Mouse (Mus musculus): ENCODE data around the gene Eps15l1. TPM values are rescaled to one million over a fixed set of nuclear protein-coding genes. Genes with fewer than 3 reads are reported as not detected.

Eps15l1 gene
- polyA plus RNA-seq, 1 experiment from 2014 or later: 71.2 TPM

DNA sequence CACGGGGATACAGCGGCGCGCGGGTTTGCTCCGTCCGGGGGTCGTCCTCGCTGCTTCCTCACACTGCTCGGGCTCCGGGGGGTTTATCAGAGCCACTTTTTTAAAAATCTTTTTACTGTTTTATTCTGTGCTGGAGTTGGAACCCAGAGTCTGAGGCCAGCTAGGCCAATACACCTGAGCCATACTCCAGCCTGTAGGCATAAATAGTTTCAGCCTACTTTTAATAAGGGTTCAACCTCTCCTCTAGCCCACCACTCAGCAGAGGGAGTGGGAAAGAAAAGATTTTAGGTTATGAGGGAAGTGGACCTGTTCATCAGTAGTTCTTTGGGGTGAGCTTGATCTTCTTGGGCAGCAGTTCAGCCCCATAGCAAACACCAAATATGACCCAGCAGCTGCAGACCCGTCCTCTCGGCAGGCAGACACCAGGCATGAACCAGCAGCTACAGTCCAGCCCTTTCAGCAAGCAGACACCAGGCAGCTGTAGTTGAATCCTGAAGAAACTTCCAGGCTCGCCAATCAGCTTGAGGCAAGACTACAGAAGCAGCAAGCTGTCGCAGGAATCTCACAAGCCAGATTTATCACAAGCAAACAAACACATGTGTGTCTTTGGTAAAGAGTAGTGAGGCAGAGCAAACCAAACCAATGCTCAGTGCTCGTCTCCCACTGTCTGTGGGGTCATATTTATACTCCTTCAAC lies 115.9 kb downstream of the Eps15l1 start, which contains the start of gene Gm10282:
Gene Gm10282, minus strand, starts transcription at position 51 of the 696 bp plus-strand sequence.
- Histone ChIP-seq H3K27me3 (ENCODE audit: low read depth, poor library complexity, severe bottlenecking) (no peaks in the 10 kb centered on the region), H3K9me3 (replicated peaks) (no peaks in the 10 kb centered on the region), H3K36me3 (no peaks in the 10 kb centered on the region), H3K4me1 (no peaks in the 10 kb centered on the region), H3K27ac (replicated peaks) (no peak within 1 kb of the TSS), H3K4me3 (no peak within 1 kb of the TSS)
- no peak for DNase-seq (ENCODE audit: low spot score)
- 80% methylated on average over 16 of the region's 16 CpGs for whole genome bisulfite sequencing

DNA sequence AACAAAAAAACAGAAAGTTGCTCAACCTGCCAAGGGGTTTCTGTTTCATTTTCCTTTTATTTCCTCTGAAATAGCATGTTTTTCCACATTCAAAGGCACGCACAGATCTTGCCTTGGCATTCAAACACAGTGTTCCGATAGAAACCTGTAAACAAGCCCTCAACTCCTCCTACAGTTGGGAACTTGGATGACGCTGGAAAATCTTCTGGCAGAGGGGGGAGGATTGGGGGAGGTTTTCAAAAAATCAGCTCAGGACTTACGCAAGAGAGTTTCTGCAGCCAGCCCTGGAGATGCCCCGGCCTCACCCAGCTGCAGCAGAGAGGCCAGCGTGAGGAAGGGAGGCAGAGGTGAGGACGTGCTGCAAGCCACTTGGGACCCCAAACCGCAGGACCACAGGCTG lies 117.6 kb downstream of the Eps15l1 start:
- no peak for DNase-seq (ENCODE audit: low spot score)
- Histone ChIP-seq H3K27me3 (ENCODE audit: low read depth, poor library complexity, severe bottlenecking) (no peaks in the 10 kb centered on the region), H3K36me3 (no peaks in the 10 kb centered on the region), H3K27ac (replicated peaks) (no peak overlapping the region), H3K4me3 (no peak overlapping the region), H3K9me3 (replicated peaks) (no peaks in the 10 kb centered on the region), H3K4me1 (no peaks in the 10 kb centered on the region)
- 82% methylated on average over 8 of the region's 8 CpGs for WGBS

DNA sequence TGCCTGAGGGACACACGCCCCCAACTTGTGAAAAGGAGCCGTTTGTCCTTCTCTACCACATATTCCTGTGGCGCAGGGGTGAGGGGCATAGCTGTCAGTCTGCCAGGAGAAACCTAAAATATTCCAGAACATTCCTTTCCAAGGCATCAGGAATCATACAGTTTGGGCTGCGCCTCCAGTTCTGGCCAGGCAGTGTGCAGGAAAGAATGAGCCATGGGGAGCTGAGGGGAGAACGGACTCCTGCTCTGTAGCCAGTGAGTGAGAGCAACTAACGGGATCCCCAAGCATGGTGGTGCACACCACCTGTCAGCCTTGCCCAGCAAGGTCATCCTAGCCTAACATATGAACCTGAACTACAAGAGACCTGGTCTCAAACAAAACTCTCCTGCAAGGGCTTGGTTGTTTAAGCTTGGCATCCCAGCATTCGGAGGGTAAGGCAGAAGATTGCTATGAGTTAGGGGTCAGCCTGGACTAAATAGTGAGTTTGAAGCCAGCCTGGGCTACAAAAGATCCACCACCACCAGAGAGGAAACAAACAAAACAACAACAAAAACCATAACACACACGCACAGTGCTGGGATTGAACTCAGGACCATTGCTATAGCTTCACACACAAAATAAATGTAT lies 118.2 kb downstream of the Eps15l1 start:
- 82% methylated on average over 8 of the region's 8 CpGs for WGBS
- Histone ChIP-seq H3K4me1 (no peaks in the 10 kb centered on the region), H3K9me3 (replicated peaks) (no peaks in the 10 kb centered on the region), H3K36me3 (no peaks in the 10 kb centered on the region), H3K27me3 (ENCODE audit: low read depth, poor library complexity, severe bottlenecking) (no peaks in the 10 kb centered on the region), H3K27ac (replicated peaks) (no peak overlapping the region), H3K4me3 (no peak overlapping the region)
- no peak for DNase-seq (ENCODE audit: low spot score)

DNA sequence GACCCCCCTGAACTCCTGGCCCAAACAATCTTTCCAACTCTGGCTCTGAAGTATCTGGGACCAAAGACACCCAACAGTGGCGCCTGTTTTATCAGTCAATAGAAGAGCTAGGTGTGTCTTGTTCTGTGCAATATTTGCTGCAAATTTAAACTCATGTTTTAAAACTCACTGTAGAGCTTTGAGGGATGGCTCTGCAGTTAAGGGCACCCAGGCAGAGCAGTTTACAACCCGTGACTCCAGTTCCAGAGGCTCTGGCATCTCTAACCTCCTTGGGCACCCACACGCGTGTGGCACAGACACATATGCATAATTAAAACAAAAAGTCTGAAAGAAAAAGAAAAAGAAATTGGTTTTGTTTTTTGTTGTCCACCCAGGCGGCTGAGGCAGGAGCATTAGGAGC lies 119.8 kb downstream of the Eps15l1 start:
- H3K27ac ChIP-seq (replicated peaks): no peak overlapping the region
- no peaks in the 10 kb centered on the region for H3K9me3 ChIP-seq (replicated peaks)
- no peaks in the 10 kb centered on the region for H3K27me3 ChIP-seq (ENCODE audit: low read depth, poor library complexity, severe bottlenecking)
- H3K4me1 ChIP-seq: no peaks in the 10 kb centered on the region
- H3K36me3 ChIP-seq: no peaks in the 10 kb centered on the region
- DNase-seq (ENCODE audit: low spot score): no peak
- 84% methylated on average over 5 of the region's 5 CpGs for WGBS
- H3K4me3 ChIP-seq: no peak overlapping the region

DNA sequence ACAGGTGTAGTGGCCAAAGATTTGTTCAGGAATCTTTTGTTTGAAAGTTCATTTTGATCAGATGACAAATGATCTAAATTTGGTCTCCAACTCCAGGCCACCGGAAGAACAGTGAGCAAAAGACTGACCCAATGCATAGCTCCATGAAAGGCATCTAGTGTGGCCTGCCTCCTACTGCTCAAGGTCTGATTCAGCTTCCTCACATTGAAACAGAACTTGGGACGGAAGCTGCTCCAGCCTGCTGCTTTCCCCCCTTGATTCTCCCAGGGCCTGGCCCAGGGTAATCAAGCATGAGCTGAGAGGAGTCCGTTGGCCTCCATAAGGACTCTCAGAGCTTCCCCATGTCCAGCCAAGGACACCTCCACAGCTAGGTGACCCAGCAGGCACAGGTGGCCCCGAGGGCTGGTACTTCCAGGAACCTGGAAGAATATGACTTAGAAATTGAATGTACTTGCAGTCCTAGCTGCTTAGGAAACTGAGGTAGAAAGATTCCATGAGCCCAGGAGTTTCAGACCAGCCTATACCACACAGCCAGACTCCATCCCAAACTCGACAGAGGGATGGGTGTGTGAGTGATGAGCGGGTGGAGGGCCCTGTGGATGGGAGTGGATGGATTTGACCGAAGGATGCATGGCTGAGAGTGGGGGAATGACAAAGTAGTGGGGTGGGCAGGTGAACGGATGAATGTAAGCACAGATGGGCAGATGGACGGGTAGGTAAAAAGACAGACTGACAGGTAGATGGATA lies 120.4 kb downstream of the Eps15l1 start:
- H3K9me3 ChIP-seq (replicated peaks): no peaks in the 10 kb centered on the region
- no peaks in the 10 kb centered on the region for H3K36me3 ChIP-seq
- no peaks in the 10 kb centered on the region for H3K4me1 ChIP-seq
- no peak for DNase-seq (ENCODE audit: low spot score)
- H3K27me3 ChIP-seq (ENCODE audit: low read depth, poor library complexity, severe bottlenecking): no peaks in the 10 kb centered on the region
- H3K4me3 ChIP-seq: no peak overlapping the region
- WGBS: 82% methylated on average over 9 of the region's 9 CpGs
- H3K27ac ChIP-seq (replicated peaks): no peak overlapping the region

DNA sequence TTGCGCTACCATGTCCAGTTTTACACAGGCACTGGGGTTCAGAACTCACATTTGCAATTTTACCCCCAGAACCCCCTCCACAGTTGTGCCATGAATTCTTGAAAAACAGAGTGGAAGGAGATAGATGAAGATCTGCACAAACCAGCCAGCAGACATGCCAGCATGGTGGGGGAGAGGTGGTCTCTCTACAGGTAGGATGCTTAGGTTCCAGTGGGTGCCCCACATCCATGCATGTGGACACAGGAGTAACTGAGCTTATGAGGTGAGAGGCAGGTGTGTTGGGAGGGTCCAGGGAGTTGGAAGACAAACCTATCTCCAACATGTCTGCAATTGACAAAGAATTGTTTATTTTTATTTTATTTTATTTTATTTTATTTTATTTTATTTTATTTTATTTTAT lies 122.3 kb downstream of the Eps15l1 start:
- H3K4me3 ChIP-seq: no peak overlapping the region
- H3K36me3 ChIP-seq: no peaks in the 10 kb centered on the region
- H3K27me3 ChIP-seq (ENCODE audit: low read depth, poor library complexity, severe bottlenecking): no peaks in the 10 kb centered on the region
- H3K4me1 ChIP-seq: no peaks in the 10 kb centered on the region
- 84% methylated on average over 1 of the region's 1 CpGs for WGBS
- H3K9me3 ChIP-seq (replicated peaks): no peaks in the 10 kb centered on the region
- no peak overlapping the region for H3K27ac ChIP-seq (replicated peaks)
- no peak for DNase-seq (ENCODE audit: low spot score)

DNA sequence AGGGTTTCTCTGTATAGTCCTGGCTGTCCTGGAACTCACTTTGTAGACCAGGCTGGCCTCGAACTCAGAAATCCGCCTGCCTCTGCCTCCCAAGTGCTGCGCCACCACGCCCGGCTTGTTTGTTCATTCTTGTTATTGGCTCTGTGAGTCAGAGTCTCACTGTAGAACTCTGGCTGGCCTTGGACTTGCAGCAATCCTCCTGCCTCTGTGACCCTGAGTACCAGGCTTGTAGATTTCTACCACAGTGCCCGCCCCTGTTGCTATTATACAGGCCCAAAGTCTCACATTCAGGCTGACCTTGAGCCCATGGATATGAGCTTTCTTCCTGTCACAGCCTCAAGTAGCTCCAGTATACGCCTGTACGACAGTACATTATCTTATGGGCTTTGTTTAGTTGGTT lies 124.7 kb downstream of the Eps15l1 start:
- 84% methylated on average over 8 of the region's 8 CpGs for WGBS
- Histone ChIP-seq H3K4me3 (no peak overlapping the region), H3K9me3 (replicated peaks) (no peaks in the 10 kb centered on the region)

DNA sequence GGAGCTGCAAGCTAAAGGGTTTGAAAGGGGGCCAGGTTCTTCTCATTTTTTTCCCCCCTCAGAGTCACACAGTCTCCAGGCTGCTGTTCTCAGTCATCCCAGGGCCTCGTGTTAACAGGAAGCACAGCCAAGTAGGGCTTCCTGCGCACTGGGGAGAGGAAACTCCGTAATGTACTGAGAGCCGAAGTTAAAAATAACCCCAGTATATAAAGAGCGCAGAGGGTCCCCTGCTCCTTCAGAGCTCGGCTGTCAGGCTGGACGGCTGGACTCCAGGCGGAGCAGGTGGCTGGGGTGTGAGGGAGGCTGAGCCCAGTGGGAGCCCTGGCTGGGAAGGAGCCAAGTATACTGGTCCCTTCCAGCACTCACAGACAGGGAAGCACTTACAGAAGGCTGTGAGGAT lies 125.6 kb downstream of the Eps15l1 start:
- no peaks in the 10 kb centered on the region for H3K36me3 ChIP-seq
- H3K27me3 ChIP-seq (ENCODE audit: low read depth, poor library complexity, severe bottlenecking): no peaks in the 10 kb centered on the region
- no peaks in the 10 kb centered on the region for H3K9me3 ChIP-seq (replicated peaks)
- WGBS: 73% methylated on average over 8 of the region's 8 CpGs
- H3K27ac ChIP-seq (replicated peaks): no peak overlapping the region
- no peaks in the 10 kb centered on the region for H3K4me1 ChIP-seq
- DNase-seq (ENCODE audit: low spot score): no peak
- H3K4me3 ChIP-seq: no peak overlapping the region

More for the DNA sequence above, 124.7 kb downstream of the Eps15l1 start:
- H3K36me3 ChIP-seq: no peaks in the 10 kb centered on the region
- no peak overlapping the region for H3K27ac ChIP-seq (replicated peaks)
- H3K4me1 ChIP-seq: no peaks in the 10 kb centered on the region
- no peaks in the 10 kb centered on the region for H3K27me3 ChIP-seq (ENCODE audit: low read depth, poor library complexity, severe bottlenecking)
- DNase-seq (ENCODE audit: low spot score): no peak

DNA sequence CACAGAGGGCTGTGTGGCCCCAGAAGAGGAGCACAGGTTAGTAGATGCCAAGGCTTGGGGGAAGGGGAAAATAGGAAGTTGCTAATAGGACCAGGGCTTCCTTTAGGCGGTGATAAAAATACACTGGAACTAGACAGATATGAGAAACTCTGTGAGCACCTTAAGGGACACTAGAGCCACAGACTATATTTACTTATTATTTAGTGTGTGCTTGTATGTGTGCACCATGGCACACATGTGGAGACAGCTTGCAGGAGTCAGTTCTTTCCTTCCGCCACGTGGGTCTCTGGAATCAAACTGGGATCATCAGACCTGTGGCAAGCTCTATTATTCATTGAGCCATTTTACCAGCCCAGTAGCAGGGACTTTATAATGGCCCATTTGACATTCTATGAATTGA lies 126.1 kb downstream of the Eps15l1 start:
- WGBS: 80% methylated on average over 3 of the region's 3 CpGs

DNA sequence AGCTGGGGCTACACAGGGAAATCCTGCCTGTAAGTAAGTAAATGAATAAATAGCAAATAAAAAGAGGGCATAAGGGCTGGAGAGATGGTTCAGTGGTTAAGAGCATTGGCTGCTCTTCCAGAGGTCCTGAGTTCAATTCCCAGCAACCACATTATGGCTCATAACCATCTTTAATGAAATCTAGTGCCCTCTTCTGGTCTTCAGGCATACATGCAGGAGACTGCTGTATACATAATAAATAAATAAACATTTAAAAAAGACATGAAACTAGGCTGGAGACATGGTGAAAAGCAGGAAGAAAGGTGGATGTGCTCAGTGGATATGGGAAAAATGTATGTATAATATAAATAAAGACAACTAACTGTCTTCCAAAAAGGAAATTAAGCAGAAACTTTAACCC lies 128.0 kb downstream of the Eps15l1 start:
- no peaks in the 10 kb centered on the region for H3K9me3 ChIP-seq (replicated peaks)
- no peak for DNase-seq (ENCODE audit: low spot score)
- H3K27me3 ChIP-seq (ENCODE audit: low read depth, poor library complexity, severe bottlenecking): no peaks in the 10 kb centered on the region
- H3K4me3 ChIP-seq: no peak overlapping the region
- H3K36me3 ChIP-seq: no peaks in the 10 kb centered on the region
- no peak overlapping the region for H3K27ac ChIP-seq (replicated peaks)
- H3K4me1 ChIP-seq: no peaks in the 10 kb centered on the region

More for the DNA sequence above, 126.1 kb downstream of the Eps15l1 start:
- DNase-seq (ENCODE audit: low spot score): no peak
- Histone ChIP-seq H3K4me3 (no peak overlapping the region), H3K9me3 (replicated peaks) (no peaks in the 10 kb centered on the region), H3K27ac (replicated peaks) (no peak overlapping the region), H3K4me1 (no peaks in the 10 kb centered on the region), H3K27me3 (ENCODE audit: low read depth, poor library complexity, severe bottlenecking) (no peaks in the 10 kb centered on the region), H3K36me3 (no peaks in the 10 kb centered on the region)

DNA sequence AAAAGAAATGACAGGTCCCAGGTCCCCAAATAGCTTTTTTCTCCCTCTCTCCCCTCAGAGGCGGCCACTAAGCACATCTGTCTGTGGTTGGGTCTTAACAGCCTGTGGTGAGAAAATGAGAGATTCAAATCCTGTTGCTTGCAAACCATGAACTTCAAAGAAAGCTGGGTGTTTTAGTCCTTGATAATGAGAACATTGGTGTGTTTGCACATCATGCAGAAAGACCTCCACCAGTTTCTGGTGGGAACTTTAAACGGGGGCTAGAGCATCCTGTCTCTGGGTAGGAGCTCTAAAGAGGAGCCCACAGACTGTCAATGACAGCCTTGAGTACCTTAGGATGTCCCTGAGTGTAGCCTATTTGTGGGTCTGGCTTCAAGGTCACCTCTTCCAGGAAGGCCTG lies 130.2 kb downstream of the Eps15l1 start:
- WGBS: 78% methylated on average over 2 of the region's 2 CpGs
- no peak overlapping the region for H3K4me3 ChIP-seq
- no peaks in the 10 kb centered on the region for H3K4me1 ChIP-seq
- no peaks in the 10 kb centered on the region for H3K36me3 ChIP-seq
- no peaks in the 10 kb centered on the region for H3K9me3 ChIP-seq (replicated peaks)
- no peak for DNase-seq (ENCODE audit: low spot score)
- H3K27ac ChIP-seq (replicated peaks): no peak overlapping the region
- H3K27me3 ChIP-seq (ENCODE audit: low read depth, poor library complexity, severe bottlenecking): no peaks in the 10 kb centered on the region

All from midbrain, embryonic 10.5 days (tissue).